Mouse (Mus musculus) ES-E14 (cell line): ENCODE measurements around the gene Ccz1.

Source experiments
- CHD2 ChIP-seq: IDR thresholded peaks from 2 replicates; pipeline ENCODE4 v1.6.1; 2014; ENCODE audit warnings: mild to moderate bottlenecking, low read depth, low read length, inconsistent platforms
- HCFC1 ChIP-seq: IDR thresholded peaks from 2 replicates; pipeline ENCODE4 v1.6.1; 2012; ENCODE audit warnings: low read length, inconsistent platforms, borderline replicate concordance; ENCODE audit not compliant: insufficient read depth
- MAFK ChIP-seq: IDR thresholded peaks from 2 replicates; pipeline ENCODE4 v1.6.1; 2014; ENCODE audit warnings: mild to moderate bottlenecking, low read depth, low read length, inconsistent platforms; ENCODE audit not compliant: insufficient read depth
- ZNF384 ChIP-seq: IDR thresholded peaks from 2 replicates; pipeline ENCODE4 v1.6.1; 2012; ENCODE audit warnings: low read depth, low read length, inconsistent platforms

DNA sequence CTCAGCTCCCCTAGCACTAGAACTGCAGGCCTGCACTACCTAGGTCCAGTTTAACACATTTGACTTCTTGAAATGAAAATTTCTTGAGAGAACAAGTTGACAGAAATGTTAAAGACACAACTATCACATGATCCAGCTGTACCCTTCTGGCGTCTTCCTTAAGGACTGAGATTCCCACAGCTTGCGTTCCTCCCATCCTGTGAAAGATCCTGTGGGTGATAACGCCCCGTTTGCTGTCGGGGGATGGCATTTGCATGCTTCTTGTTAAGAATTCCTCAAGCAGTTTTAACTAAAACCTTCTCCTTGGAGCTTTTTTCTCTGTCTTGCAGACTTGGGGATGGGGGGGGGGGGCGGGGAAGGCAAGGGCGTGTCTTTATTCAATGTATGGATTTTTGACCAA, 19.9 kb upstream of the Ccz1 start:
- TF ChIP-seq HCFC1 (no peak), ZNF384 (no peak), MAFK (no peak), CHD2 (no peak)
